Mouse (Mus musculus) neural tube, embryonic 10.5 days (tissue): ENCODE measurements around the gene Chrnb2.

Experiments used
- DNase-seq: peaks from one replicate; pipeline ENCODE4 v3.0.0-alpha.2; 2017; ENCODE audit warnings: low spot score; ENCODE audit errors: extremely low spot score

The Chrnb2 gene

GRCm38 (mm10) chr3:89780102-89780501, 15.7 kb upstream of the Chrnb2 start:
- no peak for DNase-seq

GRCm38 (mm10) chr3:89776001-89776400, 11.6 kb upstream of the Chrnb2 start:
- DNase-seq = no peak

- DNase-seq = no peak
Observed at GRCm38 (mm10) chr3:89774236-89774960, 10.0 kb upstream of the Chrnb2 start.

GRCm38 (mm10) chr3:89773740-89774211, 9.3 kb upstream of the Chrnb2 start:
- peak; percentile 68 for DNase-seq

GRCm38 (mm10) chr3:89772968-89773709, 8.7 kb upstream of the Chrnb2 start, which contains the start of gene Ube2q1:
Gene Ube2q1, plus strand, starts transcription at chr3:89773616.
- peak; percentile 96 for DNase-seq

- peak; percentile 87 for DNase-seq
Observed at GRCm38 (mm10) chr3:89772588-89772967, 8.1 kb upstream of the Chrnb2 start.

- no peak for DNase-seq
Observed at GRCm38 (mm10) chr3:89770425-89771002, 6.1 kb upstream of the Chrnb2 start.

GRCm38 (mm10) chr3:89769584-89769983, 5.2 kb upstream of the Chrnb2 start:
- no peak for DNase-seq

GRCm38 (mm10) chr3:89759786-89760185, 4.6 kb downstream of the Chrnb2 start:
- DNase-seq = no peak

- no peak for DNase-seq
Observed at GRCm38 (mm10) chr3:89757851-89758250, 6.6 kb downstream of the Chrnb2 start.

- no peak for DNase-seq
Observed at GRCm38 (mm10) chr3:89755283-89755682, 9.1 kb downstream of the Chrnb2 start.

- no peak for DNase-seq
Observed at GRCm38 (mm10) chr3:89752307-89752706, 12.1 kb downstream of the Chrnb2 start.

GRCm38 (mm10) chr3:89738509-89738908, 25.9 kb downstream of the Chrnb2 start:
- no peak for DNase-seq

- DNase-seq = no peak
Observed at GRCm38 (mm10) chr3:89732091-89732490, 32.3 kb downstream of the Chrnb2 start.

- peak; percentile 55 for DNase-seq
Observed at GRCm38 (mm10) chr3:89730350-89731331, 33.8 kb downstream of the Chrnb2 start.

GRCm38 (mm10) chr3:89728848-89729247, 35.6 kb downstream of the Chrnb2 start:
- DNase-seq = no peak

GRCm38 (mm10) chr3:89727028-89727427, 37.4 kb downstream of the Chrnb2 start:
- peak; percentile 30 for DNase-seq

- no peak for DNase-seq
Observed at GRCm38 (mm10) chr3:89723400-89724084, 40.9 kb downstream of the Chrnb2 start.

GRCm38 (mm10) chr3:89722032-89722431, 42.4 kb downstream of the Chrnb2 start:
- no peak for DNase-seq

- DNase-seq = no peak
Observed at GRCm38 (mm10) chr3:89715967-89716256, 48.5 kb downstream of the Chrnb2 start.
